Mouse (Mus musculus) forebrain, embryonic 11.5 days (tissue): Measurements from ENCODE around the gene Naaladl1. TPM values are rescaled to one million over a fixed set of nuclear protein-coding genes. Genes with fewer than 3 reads are reported as not detected.

Experiments
- ATAC-seq: fragments of 200-750 bp; cut with Nextera tagmentation; replicated peaks from 2 replicates; pipeline ENCODE4 v1.8.0; 2017; ENCODE audit warnings: moderate TSS enrichment; ENCODE audit not compliant: low FRiP score
- DNase-seq: peaks from one replicate; pipeline ENCODE4 v3.0.0-alpha.2; 2017; ENCODE audit warnings: low spot score
- H3K27ac ChIP-seq: fragments of 300-500 bp; sonication (generic); 2 replicates; pipeline ENCODE4 v1.5.1; 2014; ENCODE audit warnings: low read depth, low read length
- H3K27me3 ChIP-seq: fragments of 300-500 bp; sonication (generic); 2 replicates; pipeline ENCODE4 v1.6.1; 2014; ENCODE audit warnings: mild to moderate bottlenecking, low read length, mixed read lengths; ENCODE audit not compliant: control insufficient read depth, insufficient read depth
- H3K36me3 ChIP-seq: fragments of 300-500 bp; sonication (generic); 2 replicates; pipeline ENCODE4 v1.6.1; 2014; ENCODE audit warnings: mild to moderate bottlenecking, low read length, moderate library complexity, mixed read lengths; ENCODE audit not compliant: control insufficient read depth, insufficient read depth
- H3K4me1 ChIP-seq: fragments of 300-500 bp; sonication (generic); replicated peaks from 2 replicates; pipeline ENCODE4 v1.6.1; 2014; ENCODE audit warnings: low read length, mixed read lengths; ENCODE audit not compliant: control insufficient read depth, insufficient read depth
- H3K4me2 ChIP-seq: fragments of 300-500 bp; sonication (generic); 2 replicates; pipeline ENCODE4 v1.6.1; 2014; ENCODE audit warnings: low read depth, mild to moderate bottlenecking, low read length, moderate library complexity, mixed read lengths; ENCODE audit not compliant: severe bottlenecking
- H3K4me3 ChIP-seq: fragments of 300-500 bp; sonication (generic); 2 replicates; pipeline ENCODE4 v1.5.1; 2014; ENCODE audit warnings: low read depth, low read length
- H3K9ac ChIP-seq: fragments of 300-500 bp; sonication (generic); 2 replicates; pipeline ENCODE4 v1.6.1; 2014; ENCODE audit warnings: low read length
- H3K9me3 ChIP-seq: fragments of 300-500 bp; sonication (generic); 2 replicates; pipeline ENCODE4 v1.6.1; 2016; ENCODE audit warnings: low read length, mixed read lengths; ENCODE audit not compliant: control insufficient read depth
- WGBS: fragments of 180-500 bp; shearing (Covaris S2); extraction: QIAGEN DNeasy Blood & Tissue Kit; methylation state at CpG from one replicate; pipeline ENCODE4 v1.1.7; 2014; 5-methylcytosine and 5-hydroxymethylcytosine counted together
- polyA plus RNA-seq: library from polyadenylated mRNA; unstranded; fragments of >200 nt; fragmentation: Nextera tagmentation; extraction: Ambion mirVana; gene quantifications from 2 replicates; pipeline ENCODE4 v1.2.1, GENCODE M21; 2014

Gene Naaladl1
- polyA plus RNA-seq, 1 experiment from 2014 or later: 1.0 TPM

DNA sequence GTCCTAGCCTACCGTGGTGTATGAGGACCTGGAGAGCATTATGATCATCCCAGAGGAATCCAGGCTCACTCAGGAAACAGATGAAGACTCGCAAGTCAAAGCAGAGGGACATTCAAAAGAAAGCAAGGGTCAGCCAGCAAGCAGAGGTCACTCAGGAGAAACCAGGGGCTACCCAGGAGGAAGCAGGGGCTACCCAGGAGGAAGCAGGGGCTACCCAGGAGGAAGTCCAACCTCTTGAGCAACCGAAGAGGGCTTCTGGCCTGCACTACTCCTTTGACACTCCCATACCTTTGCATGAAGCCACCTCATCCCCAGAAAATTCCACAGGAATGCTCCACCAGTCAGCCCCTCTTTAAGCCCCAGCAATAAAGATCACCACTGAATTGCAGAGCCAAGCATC is 7.7 kb upstream of the Naaladl1 start:
- H3K4me2 ChIP-seq: no peak overlapping the region
- no peak overlapping the region for H3K4me3 ChIP-seq
- DNase-seq: no peak
- H3K9me3 ChIP-seq: no peaks in the 10 kb centered on the region
- H3K27me3 ChIP-seq: no peaks in the 10 kb centered on the region
- 87% methylated on average over 3 of the region's 3 CpGs for WGBS
- no peak for ATAC-seq
- H3K4me1 ChIP-seq: no peaks in the 10 kb centered on the region
- no peak overlapping the region for H3K27ac ChIP-seq
- no peaks in the 10 kb centered on the region; the same call in 1 of the 2 replicates for H3K36me3 ChIP-seq
- H3K9ac ChIP-seq: no peak overlapping the region

DNA sequence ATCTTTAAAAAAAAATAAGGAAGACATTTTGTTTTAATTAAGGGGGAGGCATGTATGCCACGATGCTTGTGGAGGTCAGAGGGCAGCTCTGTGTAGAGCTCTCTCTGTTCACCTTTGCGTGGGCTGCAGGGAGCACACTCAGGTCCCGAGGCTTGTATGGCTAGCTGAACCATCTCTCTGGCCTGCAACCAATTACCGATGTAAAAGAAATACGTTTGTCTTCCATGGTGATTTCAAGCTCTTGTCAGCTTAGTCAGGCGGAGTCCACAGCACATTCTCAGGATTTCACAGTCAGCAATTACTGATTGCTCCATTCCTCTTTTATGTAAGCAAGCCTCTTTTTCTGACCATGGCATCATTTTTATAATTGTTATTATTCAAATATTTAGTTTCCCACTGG is 4.4 kb upstream of the Naaladl1 start:
- H3K4me2 ChIP-seq: no peak overlapping the region
- H3K4me1 ChIP-seq: no peaks in the 10 kb centered on the region
- no peak for DNase-seq
- H3K27ac ChIP-seq: no peak overlapping the region
- no peak overlapping the region for H3K4me3 ChIP-seq
- no peaks in the 10 kb centered on the region; the same call in 1 of the 2 replicates for H3K36me3 ChIP-seq
- no peak for ATAC-seq
- 70% methylated on average over 6 of the region's 6 CpGs for WGBS
- no peaks in the 10 kb centered on the region for H3K27me3 ChIP-seq
- no peaks in the 10 kb centered on the region for H3K9me3 ChIP-seq
- no peak overlapping the region for H3K9ac ChIP-seq

DNA sequence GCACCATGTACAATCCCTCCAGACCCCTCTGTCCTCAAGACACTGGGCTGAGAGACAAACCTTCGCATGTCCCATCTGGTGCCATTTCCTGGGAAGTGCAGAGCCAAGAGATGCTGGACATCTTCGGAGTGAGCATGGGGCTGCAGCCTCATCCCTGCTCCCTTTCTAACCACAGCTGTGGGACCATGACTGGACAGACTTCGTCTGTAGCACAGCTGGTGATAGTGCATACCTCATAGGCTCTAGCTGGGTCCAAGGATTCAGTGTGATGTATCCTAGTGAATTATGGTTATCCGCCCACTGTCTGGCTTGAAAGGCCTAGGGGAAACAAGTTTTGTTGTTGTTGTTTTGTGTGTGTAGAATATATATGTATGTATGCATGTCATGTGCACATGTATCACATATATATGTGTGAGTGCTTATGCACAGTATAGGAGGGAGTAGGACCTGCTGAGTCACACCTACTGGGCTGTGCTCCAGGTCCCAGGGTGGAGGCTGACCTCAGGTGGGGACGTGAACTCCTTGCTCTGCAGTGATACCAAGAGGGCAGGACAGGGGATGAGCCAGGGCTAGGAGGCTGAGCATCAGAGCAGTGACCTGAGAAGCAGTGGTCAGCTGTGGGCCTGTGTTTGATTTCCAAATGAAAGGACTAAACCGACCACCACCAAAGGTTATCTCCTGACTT is 3.3 kb upstream of the Naaladl1 start:
- ATAC-seq: no peak
- Histone ChIP-seq H3K4me3 (no peak overlapping the region), H3K9me3 (no peaks in the 10 kb centered on the region), H3K36me3 (no peaks in the 10 kb centered on the region; the same call in 1 of the 2 replicates), H3K27ac (no peak overlapping the region), H3K27me3 (no peaks in the 10 kb centered on the region), H3K4me1 (no peaks in the 10 kb centered on the region), H3K4me2 (no peak overlapping the region), H3K9ac (no peak overlapping the region)
- no peak for DNase-seq
- WGBS: 78% methylated on average over 6 of the region's 6 CpGs

GRCm38 (mm10) chr19:6104476-6104875 is 1.1 kb upstream of the Naaladl1 start:
- H3K4me3 ChIP-seq: no peak overlapping the region
- DNase-seq (no peak), ATAC-seq (no peak)
- no peaks in the 10 kb centered on the region for H3K4me1 ChIP-seq
- no peak overlapping the region for H3K4me2 ChIP-seq
- no peak overlapping the region for H3K9ac ChIP-seq
- H3K36me3 ChIP-seq: no peaks in the 10 kb centered on the region
- H3K9me3 ChIP-seq: no peaks in the 10 kb centered on the region
- WGBS: 88% methylated on average over 4 of the region's 4 CpGs
- no peaks in the 10 kb centered on the region for H3K27me3 ChIP-seq
- no peak overlapping the region for H3K27ac ChIP-seq

GRCm38 (mm10) chr19:6113116-6113515 is 7.5 kb downstream of the Naaladl1 start:
- 74% methylated on average over 6 of the region's 6 CpGs for WGBS
- Histone ChIP-seq H3K4me2 (no peak overlapping the region), H3K27me3 (no peaks in the 10 kb centered on the region), H3K9me3 (no peaks in the 10 kb centered on the region), H3K27ac (no peak overlapping the region), H3K36me3 (peaks cover 8% of the 10 kb centered on the region), H3K9ac (no peak overlapping the region), H3K4me1 (0 out of 2 replicates have a peak, but pooled peaks cover 2% of the 10 kb centered on the region), H3K4me3 (no peak overlapping the region)
- DNase-seq: no peak
- no peak for ATAC-seq

DNA sequence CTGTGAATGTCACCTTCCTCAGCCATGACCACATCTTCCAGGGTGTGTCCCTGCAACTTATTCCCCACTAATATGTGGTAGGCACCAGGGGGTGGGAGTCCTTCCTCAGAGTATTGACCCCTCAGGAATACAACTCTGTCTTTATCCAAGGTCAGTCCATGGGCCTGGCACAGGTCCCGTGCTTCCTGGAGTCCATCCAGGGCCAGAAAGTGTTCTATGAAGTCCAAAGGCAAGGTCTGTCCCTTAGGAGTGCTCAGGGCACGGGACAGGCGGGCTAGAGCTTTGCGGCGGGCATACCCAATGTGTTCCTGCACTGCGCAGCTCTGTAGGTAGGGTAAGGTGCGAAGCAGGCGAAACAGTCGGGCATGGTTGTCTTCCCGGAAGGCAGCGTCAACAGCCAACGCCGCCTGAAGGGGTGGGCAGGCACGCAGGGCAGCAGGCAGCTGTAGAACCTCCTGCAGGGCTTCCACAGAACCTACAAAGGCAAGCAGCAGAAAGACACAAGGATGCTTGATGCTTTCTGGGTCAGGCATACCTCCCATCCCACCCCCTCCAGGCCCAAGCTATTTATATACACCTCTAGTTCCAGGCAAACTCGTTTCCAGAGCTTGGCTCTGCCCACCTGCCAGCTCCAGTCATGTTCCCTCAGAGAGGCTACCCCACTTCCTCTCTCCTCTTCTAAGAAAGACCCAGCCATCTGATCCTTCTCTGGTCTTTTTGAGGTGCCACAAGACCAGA is 10.7 kb downstream of the Naaladl1 start:
- Histone ChIP-seq H3K27ac (no peak overlapping the region), H3K27me3 (no peaks in the 10 kb centered on the region), H3K4me3 (no peak overlapping the region), H3K4me1 (0 out of 2 replicates have a peak, but pooled peaks cover 2% of the 10 kb centered on the region), H3K9me3 (no peaks in the 10 kb centered on the region), H3K9ac (0 out of 2 replicates have a peak overlapping the region, but pooled peaks have one; percentile 4), H3K36me3 (peaks cover 8% of the 10 kb centered on the region), H3K4me2 (peak overlapping the region; percentile 86; the same call in 1 of the 2 replicates)
- WGBS: 92% methylated on average over 15 of the region's 15 CpGs
- DNase-seq: no peak
- no peak for ATAC-seq

- Histone ChIP-seq H3K4me3 (peak overlapping the region; percentile 88), H3K4me2 (peak overlapping the region; percentile 86), H3K36me3 (peaks cover 8% of the 10 kb centered on the region), H3K4me1 (0 out of 2 replicates have a peak, but pooled peaks cover 2% of the 10 kb centered on the region), H3K9me3 (no peaks in the 10 kb centered on the region), H3K27ac (peak overlapping the region; percentile 96), H3K9ac (peak overlapping the region; percentile 94), H3K27me3 (no peaks in the 10 kb centered on the region)
- no peak for ATAC-seq
- no peak for DNase-seq
- WGBS: 5% methylated on average over 32 of the region's 32 CpGs
Measured at GRCm38 (mm10) chr19:6117346-6117985, 11.9 kb downstream of the Naaladl1 start.

DNA sequence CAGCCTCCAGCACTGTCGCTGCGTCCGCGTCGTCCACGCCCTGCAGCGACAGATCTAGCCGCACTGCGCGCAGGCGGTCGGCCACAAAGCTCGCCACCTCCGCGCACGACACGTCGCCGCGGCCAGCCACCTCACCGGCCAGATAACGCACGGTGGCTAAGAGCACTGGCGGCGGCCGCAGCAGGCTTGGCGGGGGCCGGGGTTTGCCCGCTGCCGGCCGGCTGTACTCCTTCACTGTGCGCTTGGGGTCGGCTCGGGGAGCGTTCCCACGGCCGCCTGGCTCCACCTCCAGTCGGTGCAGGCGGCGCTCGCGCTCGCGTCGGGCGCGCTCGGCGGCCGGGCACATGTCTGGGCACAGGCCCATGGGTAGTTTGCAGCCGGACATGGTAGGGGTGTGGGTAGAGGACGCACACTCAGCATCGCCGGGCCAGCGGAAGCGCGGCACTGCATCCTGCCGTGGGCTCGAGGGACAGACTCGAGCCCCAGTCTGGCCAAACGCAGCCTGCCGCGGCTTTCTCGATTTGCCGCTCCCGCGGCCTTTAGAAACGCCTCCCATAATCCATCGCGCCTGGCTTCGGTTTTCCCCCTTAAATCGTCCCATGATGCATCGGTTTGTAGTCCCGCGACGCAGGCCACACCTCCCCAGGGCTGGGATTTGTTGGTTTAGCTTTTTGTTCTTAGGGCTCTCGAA is 12.5 kb downstream of the Naaladl1 start, which contains the start of gene Sac3d1:
TSS of gene Sac3d1 (minus strand) at position 665 of the 691 bp plus-strand sequence.
- peak; percentile 94 for DNase-seq
- H3K4me3 ChIP-seq: peak within 1 kb of the TSS; percentile 88

More for the DNA sequence above, 12.5 kb downstream of the Naaladl1 start, which contains the start of gene Sac3d1:
- WGBS: under 1% methylated on average over 76 of the region's 77 CpGs
- ATAC-seq: peak; percentile 89
- H3K9me3 ChIP-seq: no peaks in the 10 kb centered on the region
- peak within 1 kb of the TSS; percentile 96 for H3K27ac ChIP-seq
- H3K27me3 ChIP-seq: no peaks in the 10 kb centered on the region
- H3K36me3 ChIP-seq: peaks cover 8% of the 10 kb centered on the region
- H3K4me1 ChIP-seq: 0 out of 2 replicates have a peak, but pooled peaks cover 2% of the 10 kb centered on the region
- peak within 1 kb of the TSS; percentile 94 for H3K9ac ChIP-seq
- peak within 1 kb of the TSS; percentile 86 for H3K4me2 ChIP-seq
